Mouse (Mus musculus): ENCODE measurements at regions not wholly inside any gene's neighbourhood (a gene's known extent, or its start where the extent isn't known, plus 50 kb on each side); places are given as distances from the start of the nearest gene placed in this dataset.

GRCm38 (mm10) chr13:59992346-59992745 is 169.4 kb upstream of the Tut7 start:
- TF ChIP-seq CTCF (IDR thresholded peaks at IDR 0.05; ENCODE audit: low read depth), result no peak
- no peak for TF ChIP-seq EP300 (IDR thresholded peaks at IDR 0.05; ENCODE audit: low read depth)
